Mouse (Mus musculus): Measurements from ENCODE around the gene Krt81.

- TF ChIP-seq CTCF (IDR thresholded peaks at IDR 0.05; ENCODE audit: low read depth), result no peak
- no peak for TF ChIP-seq EP300 (IDR thresholded peaks at IDR 0.05; ENCODE audit: low read depth)
Measured at GRCm38 (mm10) chr15:101482056-101482455, 18.5 kb upstream of the Krt81 start.
